Mouse (Mus musculus) G1E-ER4 (cell line): ENCODE results near the gene Inafm2. TPM values are rescaled to one million over a fixed set of nuclear protein-coding genes. Genes with fewer than 3 reads are reported as not detected.

Source experiments
- GATA1 ChIP-seq: IDR thresholded peaks from one replicate; pipeline ENCODE4 v1.8.0; 2012; ENCODE audit warnings: low read length, inconsistent platforms
- polyA plus RNA-seq: library from polyadenylated mRNA; stranded (reverse); fragments of >175 nt; gene quantifications from 2 replicates; pipeline ENCODE4 v1.2.3, GENCODE M21; 2012

Inafm2 gene
- polyA plus RNA-seq, 1 experiment: 23.8 TPM

DNA sequence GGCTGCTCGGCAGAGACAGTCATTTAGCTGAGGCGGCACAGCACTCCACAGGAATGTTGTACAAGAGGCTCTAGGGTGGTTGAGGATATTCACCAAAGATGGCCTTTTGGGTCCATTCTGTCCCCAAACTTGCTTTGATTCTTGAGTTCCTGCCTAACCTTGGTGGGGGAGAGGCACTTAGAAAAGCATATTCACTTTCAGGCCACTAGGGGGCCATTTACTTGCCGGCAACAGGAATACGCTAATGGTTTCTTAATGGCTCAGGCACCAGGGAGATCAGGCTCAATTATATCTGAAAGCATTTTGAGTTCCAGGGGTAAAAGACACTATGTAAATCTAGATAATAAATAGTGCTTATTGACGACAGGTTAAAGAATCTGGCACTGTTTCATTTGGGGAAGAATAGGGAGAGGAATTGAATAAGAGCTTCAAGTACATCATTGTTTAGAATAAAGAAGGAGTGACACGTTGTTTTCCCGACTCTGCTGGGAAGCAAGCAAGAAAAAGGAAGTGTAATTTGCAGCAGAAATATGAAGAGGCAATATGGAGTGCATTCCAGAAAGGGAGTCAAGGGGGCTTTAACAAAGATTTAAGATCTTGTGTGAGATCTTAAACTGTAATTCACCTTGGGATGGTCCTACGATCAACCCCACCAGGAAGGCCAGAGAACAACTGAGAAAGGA is 2.2 kb upstream of the Inafm2 start:
- TF ChIP-seq GATA1: no peak

DNA sequence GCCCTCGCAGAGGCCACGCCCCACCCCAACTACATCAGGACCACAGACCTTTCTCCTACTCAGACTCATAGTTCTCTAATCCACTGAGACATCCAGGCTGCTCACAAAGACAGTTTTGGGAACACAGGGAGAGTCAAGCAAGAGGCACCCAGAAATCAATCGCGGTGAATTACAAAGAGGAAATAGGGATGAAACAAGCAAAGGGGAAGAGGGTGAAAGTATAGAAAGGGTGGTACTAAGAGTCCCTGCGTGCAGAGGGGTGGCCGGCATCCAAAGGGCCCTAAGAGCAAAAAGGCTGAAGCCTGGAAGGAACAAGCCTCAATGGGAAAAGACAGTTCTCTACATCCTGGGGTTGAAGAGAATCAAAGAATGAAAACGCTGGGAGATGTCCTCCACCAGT is 937 bp upstream of the Inafm2 start:
- no peak for TF ChIP-seq GATA1

DNA sequence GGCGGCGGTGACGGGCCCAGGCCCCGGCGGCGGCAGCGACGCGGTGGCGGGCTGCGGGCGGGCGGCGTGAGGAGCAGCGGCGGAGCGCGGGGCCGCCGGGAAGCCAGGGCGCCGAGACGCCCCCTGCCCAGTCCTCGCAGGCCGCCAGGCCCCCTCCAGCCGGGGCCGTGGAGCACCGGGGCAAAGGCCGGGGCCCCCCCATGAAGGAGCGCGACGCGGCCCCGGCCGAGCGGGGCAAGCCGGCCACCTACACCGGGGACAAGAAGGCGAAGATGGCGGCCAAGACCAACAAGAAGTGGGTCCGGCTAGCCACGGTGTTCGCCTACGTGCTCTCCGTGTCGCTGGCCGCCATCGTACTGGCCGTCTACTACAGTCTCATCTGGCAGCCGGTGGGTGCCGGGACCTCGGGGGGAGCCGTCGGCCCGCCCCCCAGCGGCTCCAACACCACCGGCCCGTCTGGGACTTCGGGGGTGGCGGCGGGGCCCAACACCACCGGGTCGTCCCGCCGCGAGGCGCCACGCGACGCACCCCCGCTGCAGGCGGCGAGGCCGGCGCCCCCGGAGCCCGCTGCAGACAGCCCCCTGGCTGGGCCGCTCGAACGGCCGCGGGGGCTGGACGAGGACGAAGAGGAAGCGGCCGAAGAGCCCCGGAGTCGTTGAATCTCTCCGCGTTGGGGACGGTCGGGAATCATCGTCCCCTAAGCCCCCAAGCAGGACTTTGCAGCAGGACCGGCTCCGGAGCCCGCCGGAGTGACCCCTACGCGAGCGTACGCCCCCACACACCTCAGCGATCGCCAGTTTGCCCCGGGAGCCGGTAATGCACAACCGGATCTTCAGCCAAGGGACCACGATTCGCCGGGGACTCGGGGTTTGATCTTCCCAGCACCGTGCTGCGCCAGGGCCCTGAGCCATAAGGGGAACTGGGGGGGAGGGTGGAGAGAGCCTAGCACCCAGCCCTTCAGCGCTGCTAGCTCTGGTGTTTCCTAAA is 650 bp downstream of the Inafm2 start:
- TF ChIP-seq GATA1: no peak

DNA sequence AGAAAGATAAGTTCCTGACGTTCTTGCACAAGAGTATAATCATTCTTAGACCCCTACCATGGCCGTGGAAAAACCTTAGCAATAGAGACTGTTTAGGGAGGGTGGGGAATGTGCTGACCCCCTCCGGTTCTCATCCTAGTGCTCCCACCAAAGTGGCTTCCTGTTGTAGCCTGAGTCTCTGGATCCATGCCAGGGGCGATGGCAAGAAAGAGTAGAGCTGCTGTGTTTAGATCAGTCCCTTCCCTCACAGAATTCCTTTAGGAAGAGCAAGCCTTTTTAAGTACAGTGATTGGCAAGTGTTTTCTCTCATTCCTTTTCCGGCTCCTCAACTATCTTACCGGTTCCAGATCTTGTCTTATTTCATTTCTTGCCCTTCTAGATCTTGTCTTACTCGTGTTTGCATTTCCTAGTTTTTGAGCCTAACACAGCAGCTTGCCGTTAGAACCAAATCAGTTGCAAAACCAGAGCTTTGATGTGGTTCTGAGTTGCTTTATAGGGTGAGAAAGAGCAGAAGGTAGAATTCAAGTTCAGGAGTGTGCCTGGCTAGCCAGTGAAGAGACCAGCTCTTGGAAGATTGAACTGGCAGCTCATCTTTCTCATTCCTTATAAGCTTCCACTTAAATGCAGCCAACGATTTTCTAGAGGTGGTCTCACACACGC is 1.9 kb downstream of the Inafm2 start:
- TF ChIP-seq GATA1: no peak

DNA sequence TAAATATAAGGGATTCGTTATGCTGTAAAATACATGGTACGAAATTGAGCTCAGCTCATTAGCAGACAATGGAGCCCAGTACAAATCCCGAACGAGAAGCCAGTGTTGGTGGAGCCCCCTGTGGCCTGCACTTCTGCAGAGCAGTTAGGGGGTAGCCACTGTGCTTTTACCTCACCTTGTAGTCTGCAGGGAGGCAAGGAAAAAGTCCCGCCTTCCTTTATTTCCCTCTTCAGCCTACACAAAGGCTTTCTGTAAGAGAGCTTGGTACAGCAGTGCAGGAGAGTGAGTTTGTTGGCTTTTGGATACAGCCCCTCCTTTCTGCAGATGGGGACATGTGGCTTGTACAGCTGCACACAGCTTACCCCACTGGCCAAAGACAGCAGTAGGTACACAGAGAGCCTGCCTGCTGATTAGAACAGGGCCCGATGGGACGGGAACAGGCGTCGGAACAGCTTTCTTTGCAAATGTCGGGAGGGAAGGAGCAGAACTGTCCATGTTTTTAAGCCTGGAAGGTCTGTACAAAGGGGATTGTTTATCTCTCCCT is 3.9 kb downstream of the Inafm2 start:
- no peak for TF ChIP-seq GATA1

DNA sequence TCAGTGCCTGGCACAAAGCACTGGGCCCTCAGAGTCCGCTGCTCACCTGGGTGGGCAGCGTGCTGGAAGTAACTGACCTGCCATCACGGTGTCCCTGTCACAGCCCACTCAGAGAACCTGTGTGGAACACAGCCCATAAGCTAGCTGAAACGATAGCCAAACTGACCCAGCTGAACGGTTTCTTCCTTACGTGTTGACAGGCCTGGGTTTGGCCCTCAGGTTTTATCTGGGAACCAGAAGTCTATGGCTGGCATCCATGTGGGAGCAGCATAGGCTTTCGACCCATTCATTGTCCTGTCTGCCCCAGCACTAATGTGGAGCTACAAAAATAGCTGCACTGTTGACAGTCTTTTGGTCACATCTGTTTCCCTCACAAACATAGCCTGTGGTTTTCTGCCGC is 4.9 kb downstream of the Inafm2 start:
- TF ChIP-seq GATA1: no peak

DNA sequence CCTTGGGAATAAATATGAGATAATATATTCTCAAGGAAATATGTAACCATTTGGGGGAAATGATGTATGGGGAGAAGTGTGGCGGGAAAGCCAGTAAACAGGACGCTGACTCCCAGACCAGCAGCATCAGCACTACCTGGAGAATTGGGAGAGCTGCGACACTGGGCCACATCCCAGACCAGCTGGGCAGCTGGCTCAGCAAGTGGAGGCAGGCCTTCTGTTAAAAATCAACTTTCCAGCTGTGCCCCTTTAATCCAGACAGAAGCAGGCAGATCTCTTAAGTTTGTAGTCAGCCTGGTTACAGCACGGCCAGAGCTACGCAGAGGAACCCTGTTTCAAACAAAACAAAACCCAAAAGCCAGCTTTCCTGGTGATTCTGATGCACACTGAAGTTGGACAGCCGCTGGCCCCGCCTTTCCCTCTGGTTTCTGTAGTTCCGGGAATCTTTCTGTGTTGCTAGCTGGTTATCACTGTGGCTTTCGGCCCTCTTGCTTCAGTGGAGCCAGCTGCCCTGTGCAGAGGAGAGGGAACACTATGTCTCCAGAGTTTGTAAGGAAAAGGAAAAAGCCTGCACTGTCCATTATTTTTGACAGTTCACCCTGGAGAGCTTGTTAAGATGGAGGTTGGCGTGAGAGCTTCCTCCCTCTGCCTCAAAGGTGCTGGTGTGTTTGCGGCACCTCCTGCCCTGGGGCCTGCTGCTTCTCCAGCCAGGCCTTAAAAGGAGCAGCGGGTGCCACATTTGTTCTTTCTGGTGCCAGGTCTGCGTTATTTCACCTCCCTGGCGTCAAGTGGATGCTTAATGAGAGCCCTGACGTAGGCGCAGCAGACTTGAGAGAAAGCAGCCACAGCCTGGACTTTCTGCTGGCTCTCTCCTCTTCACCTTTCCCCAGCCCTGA is 6.6 kb downstream of the Inafm2 start:
- TF ChIP-seq GATA1: no peak

DNA sequence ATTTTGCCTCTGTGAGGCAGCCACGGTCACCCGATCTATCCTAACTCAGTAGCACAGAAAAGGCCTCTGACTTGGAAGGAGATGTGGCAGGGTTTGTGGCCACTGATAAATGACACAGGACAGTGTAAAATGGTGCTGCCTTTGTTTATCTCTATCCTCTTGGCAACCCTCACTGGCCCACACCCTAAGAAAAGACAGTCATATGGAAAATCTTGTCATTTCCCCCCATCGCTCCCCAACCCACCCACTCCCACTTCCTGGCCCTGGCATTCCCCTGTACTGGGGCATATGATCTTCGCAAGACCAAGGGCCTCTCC is 7.2 kb downstream of the Inafm2 start:
- no peak for TF ChIP-seq GATA1

DNA sequence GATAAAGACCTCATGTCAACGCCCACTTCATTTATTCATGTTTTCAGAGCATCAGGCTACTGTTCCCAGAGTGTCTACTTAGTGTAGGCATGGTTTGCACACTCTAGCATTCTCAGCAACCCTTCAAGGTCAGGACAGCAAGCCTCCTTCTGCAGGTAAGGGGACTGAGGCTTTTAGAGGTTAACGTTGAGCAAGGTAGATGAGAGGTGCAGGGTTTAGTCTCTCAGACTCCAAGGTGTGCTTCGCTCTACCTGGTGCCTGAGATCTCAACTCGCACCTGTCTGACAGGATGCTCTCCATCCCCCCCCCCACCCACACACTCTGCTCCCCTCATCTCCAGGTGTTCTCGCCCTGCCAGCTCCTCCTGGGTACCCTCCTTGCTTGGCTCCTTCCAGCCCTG is 8.6 kb downstream of the Inafm2 start:
- no peak for TF ChIP-seq GATA1

DNA sequence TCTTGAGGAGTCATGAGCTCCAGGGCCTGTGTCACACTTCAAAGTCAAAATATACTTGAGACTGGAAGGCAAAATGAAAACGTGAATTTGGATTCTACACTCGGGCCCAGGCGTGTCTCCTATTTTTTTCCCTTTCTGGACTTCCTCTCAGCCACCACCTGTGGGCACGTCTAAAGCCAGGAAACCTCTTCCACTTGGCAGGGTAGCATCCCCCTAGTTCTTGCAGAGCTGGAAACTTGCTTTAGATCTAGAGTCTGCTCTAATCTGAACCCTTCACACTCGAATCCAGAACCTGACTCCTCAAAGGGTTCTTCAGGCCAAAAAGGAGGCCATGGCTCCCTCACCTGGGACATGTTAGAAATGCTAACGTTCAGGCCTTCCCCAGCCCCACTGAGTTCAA is 9.8 kb downstream of the Inafm2 start:
- TF ChIP-seq GATA1: no peak

DNA sequence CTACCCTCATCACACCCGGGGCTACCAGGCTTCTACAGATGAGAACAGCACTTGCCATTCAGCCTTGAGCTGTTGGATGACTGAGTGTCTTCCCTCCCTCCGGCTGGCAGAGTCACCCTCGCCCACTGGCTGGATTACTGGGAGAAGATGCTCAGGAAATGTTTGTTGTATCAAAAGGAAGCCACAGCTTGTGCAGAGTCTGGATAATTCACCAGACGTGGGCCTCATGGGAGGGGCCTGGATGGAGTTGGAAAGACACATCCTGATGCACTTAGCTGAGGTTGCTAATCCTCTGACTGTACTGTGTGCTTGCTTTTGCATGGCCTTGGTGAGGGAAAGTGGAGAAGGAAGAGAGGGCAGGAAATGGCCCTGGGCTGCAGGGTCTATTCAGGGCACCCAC is 10.5 kb downstream of the Inafm2 start:
- TF ChIP-seq GATA1: no peak

DNA sequence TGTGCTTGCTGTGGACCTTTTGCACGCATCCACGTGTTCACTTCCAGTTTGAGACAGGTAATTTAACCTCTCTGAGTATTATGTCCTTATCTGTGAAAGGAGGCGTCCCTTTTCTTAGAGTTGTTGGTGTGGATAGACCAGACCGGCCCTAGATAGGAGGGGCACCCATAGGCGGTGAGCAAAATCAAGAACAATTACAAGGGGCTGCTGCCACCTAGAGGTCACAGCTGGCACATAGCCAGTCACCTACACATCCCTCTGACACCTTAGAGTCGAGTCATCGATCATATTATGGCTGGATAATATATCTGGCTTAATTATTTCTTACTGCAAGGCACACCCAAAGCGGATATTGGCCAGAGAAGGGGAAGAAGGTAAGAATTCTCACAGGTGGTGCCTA is 14.3 kb downstream of the Inafm2 start:
- TF ChIP-seq GATA1: no peak

DNA sequence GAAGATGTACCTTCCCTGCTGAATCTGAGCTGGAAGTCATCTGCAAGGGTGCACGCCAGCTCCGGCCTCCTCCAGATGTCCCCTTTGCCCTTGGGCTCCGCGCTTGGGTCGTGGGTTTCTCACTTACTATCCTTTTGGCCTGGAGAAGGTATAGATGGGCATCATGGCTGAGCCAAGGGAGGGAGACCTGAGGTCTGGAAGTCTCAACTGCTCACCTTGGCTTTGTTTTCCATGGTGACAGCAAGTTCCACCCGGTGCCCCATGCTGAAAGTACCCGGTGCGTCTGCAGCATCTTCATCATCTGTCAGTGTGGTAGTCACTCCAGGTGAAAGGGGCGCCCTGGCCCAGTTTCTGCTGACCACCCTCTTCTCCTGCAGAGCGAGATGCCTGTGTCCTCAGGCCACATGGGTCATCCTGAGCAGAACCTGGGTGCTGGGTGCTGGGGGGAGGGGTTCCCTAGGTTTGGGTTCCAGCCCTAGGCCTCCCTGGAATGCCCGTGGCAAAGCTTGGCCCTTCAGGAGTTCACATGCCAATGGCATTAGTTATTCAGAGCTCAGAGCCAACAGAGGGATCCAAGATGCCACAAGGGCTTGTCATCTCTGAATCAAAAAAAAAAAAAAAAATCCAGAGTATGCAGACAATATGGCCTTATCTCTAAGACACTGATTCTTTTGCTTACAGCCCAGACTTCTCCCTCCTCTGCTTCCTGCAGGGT is 14.9 kb downstream of the Inafm2 start:
- TF ChIP-seq GATA1: no peak

DNA sequence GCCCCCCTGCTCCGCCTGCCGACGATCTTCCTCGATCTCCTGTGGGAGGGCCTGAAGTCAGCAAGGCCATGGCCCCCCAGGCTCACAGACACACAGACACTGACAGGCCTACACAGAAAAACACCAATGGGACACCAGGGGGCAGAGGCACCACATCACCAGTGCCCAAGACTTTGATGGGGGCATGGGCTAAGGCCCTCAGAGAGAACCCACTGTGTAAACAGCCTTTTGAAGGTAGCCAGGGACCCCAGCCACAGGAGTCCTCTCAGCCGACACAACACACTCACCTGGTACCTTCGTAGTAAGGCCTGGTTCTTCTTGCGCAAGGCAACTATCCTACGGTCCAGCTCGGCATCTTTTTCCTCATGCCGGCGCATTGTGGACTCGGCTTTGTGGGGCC is 15.8 kb downstream of the Inafm2 start:
- no peak for TF ChIP-seq GATA1
